Mouse (Mus musculus): ENCODE data around the gene Ubqln4.

Gene Ubqln4

DNA sequence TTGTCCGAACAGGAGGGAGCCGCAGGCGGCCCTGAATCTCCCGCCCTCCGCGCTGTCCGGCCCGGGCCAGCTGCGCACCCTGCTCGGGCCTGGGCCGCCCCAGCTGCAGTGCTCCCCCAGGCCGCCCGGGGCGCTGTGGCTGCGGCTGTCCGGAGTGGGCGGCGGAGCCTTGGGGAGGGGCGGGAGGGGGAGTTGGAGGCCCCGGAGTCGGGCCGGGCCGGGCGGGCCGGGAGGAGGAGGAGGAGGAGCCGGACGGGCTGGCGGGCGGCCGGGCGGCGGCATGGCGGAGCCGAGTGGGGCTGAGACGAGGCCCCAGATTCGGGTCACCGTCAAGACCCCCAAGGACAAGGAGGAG lies at the start of gene Ubqln4:
TSS of gene Ubqln4 (plus strand) at position 234 of the 355 bp plus-strand sequence.
- DNase-seq (ENCODE audit: low read depth, low spot score) = peak; percentile 72

DNA sequence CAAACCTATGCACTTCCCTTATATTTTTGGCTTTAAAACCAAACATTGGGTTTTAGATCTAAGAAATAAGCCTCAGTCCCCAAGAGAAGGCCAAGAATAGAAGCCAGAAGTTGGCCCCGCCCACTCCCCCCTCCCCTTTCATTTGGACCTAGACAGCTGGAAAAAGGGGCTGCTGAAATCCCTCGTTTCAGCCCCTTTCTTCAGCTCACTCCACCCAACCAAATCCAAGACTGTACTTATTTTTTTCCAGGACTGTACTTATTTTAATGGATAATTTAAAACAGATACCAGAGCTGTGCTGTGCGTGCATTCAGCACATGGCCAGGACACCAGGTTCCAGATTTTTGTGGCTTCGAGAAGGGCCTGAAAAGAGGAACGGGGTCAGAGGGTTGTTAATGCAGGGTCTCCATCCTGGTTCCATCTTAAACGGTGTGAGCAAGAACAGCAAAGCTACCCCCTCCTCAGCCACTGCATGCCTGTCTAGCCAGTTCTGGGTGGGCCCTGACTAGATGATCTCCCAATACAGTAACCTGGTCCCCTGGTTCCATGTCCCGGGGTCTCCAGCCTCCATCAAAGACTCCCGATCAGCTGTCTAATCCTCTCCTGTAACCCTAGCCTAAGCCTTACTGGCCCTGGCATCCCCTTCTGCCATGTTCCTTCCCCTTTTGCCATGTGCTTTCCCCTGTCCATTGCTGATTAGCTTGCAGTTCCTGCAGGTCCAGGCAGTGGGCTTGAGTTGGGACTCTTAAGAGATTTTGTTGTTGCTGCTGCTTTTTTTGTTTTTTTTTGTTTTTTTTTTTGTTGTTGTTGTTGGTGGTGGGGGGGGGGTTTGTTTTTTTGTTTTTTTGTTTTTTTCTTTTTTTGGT lies 49.4 kb upstream of the Ubqln4 start:
- DNase-seq (ENCODE audit: low read depth, low spot score) = no peak

DNA sequence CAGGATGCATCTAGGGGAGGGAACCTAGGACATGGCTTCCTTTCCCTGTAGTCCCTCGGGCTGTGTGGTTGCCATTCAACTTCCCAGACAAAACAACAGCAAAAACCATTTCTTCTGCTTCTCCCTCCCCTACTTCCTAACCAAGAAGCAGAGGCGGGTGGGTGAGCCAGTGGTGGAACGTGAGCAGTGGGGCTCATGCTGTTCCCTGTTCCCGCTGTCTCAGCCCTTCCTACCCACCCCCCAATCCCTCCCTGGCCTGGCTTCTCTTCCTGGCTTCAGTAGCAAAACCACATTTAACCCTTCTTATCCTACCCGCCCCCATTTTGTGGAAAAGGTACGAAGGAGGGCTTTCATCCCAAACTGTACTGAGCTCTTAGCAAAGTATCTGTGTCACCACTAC lies 48.5 kb upstream of the Ubqln4 start:
- DNase-seq (ENCODE audit: low read depth, low spot score) = no peak

DNA sequence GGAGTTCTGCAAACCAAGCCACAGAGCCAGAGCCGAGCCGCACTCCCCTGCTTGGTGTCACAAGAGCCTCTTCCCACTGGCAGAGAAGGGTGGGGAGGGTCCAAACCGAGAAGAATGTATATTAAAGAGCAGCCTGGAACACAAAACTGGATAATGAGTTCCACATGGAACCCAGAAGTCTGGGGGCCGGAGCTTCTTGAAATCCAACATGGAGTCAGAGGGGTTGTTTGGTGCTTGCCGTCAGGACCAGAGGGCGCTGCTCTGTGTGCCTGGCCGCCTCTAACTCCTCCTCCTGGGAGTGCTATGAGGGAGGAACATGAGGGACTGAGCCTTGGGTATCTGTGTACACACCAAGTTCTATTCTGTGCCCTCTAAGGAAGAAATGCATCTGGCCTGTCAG lies 47.8 kb upstream of the Ubqln4 start:
- DNase-seq (ENCODE audit: low read depth, low spot score) = no peak

DNA sequence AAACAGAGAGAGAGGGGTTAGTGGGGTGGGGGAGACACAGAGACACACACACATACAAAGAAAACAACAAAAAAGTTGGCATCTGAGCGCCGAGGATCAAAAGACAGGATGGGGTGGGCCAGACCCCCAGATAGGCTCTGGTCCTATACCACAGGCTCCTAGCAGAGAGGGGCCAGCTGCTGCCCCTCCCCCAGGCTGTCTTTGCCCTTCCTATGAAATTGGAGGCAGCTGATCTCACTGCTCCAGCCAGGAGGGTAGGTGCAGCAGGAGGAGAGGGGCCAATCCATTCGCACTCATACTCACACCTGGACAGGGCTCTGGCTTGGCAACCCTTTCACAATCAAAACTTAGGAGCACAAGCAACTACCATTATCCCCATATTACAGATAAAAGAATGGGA lies 44.3 kb upstream of the Ubqln4 start:
- DNase-seq (ENCODE audit: low read depth, low spot score) = no peak

DNA sequence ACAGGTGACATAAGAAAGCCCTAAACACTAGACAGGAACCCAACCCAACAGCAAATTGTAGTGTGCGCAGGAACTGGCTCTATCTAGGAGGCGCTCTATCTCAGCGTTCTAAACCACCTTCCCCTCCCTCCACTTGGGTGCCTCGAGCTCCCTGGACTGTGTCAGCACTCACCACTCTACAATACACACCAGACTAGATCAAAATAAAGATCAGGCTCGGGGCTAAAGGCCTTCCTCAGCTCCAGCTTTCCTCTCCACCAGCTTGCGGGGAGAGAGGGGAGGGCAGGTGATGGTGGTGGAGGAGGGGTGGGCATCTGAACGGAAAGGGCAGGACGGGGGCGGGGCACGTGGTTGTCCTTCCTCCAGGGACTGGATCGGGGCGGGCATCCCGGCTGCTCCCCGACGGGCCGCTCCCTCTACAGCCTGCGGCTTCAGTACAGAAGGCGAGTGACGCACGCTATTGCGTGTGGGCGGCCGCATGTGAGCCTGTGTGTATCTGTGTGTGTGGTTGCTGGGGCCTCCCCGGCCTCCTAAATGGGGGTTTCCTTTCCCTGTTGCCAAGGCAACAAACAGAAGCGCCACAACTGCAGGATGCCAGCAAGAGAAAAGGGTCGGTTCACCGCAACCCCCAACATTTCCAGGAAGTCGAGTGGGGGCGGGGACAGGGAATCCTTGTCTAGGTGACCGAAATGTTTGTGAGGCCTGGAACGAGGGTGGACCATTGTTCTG lies 43.7 kb upstream of the Ubqln4 start, which contains the start of gene Lmna:
TSS of gene Lmna (minus strand) at position 265 of the 729 bp plus-strand sequence.
- no peak for DNase-seq (ENCODE audit: low read depth, low spot score)

DNA sequence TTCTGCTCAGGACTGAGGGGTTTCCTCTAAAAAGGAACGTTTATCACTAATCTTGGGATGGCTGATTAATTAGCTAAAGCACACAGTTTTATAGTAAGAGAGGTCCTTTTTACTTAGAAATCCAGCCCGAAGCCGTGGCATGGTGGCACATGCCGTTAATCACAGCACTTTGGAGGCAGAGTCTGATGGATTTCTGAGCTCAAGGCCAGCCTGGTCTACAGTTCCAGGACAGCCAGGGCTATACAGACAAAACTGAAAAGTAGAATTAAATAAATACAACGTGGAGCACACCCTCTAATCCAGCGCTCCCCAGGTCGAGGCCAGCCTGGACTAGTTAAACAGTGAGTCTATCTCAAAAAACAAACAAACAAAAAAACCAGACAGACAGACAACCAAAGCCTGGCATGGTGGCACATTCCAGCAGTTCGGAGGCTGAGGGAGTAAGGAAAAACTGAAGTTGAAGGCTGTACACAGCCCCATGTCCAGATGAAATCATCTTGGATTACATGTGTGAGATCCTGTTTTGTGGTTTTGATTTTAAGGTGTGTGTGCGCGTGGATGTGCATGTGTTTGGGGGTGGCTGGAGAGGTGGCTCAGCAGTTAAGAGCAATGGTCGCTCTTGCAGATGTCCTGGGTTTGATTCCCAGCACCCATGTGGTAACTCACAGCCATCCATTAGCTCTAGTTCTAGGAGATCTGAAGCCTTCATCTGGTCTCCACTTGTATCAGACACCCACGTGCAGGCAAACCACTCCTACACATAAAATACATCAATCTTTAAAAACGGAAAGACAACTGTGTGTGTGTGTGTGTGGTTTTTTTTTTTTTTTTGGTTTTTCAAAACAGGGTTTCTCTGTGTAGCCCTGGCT lies 42.9 kb upstream of the Ubqln4 start:
- DNase-seq (ENCODE audit: low read depth, low spot score) = no peak

DNA sequence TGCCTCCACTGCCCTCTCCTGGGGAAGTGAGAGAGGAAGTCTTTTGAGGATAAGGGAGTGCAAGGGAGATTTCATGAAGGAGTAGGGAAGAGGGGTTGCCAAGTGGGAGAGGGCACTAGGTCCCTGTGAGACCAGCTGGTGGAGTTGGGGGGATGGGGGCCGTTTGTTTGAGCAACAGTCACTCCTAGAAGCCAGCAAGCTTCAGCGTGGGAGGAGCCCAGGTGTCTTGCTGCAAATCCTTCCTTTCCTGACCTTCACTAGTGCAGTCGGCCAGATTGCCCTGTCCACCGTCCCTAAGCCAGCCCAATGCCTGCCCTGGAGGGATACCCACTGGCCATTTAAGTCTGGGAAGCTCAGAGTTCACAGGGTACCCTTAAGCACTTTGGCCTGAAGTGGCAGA lies 42.0 kb upstream of the Ubqln4 start:
- no peak for DNase-seq (ENCODE audit: low read depth, low spot score)

DNA sequence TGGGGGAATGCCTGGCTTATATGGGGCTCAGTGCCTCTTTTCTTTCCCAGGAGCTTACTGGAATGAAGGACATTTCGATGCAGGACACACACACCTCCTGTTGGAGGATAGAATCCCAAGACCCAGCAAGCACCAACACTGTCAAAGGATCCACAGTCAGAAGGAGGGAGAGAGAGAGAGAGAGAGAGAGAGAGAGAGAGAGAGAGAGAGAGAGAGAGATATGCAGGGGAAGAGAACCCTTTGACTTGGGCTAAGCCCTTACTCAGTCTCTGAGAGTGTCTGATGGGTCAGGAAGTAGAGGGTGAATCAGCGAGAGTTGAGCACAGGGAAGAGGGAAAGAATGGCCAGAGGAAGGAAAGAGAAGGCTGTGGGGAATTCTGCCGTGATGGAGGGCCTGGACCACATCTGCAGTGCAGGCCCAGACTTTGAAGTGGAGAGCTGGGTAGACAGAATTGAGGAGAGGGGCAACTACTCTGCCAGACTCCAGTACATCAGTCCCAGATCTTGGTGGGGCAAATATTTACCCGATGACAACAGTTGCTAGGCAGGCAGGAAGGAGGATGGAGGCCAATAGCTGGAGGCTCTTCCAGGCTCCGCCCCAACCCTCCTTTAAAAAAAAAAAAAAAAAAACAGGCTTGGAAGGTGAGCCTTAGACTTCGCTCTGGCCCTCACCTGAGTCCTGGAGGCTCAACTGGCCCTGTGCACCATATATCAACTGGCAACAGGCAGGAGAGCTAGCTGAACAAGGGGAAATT lies 41.2 kb upstream of the Ubqln4 start:
- DNase-seq (ENCODE audit: low read depth, low spot score) = no peak

DNA sequence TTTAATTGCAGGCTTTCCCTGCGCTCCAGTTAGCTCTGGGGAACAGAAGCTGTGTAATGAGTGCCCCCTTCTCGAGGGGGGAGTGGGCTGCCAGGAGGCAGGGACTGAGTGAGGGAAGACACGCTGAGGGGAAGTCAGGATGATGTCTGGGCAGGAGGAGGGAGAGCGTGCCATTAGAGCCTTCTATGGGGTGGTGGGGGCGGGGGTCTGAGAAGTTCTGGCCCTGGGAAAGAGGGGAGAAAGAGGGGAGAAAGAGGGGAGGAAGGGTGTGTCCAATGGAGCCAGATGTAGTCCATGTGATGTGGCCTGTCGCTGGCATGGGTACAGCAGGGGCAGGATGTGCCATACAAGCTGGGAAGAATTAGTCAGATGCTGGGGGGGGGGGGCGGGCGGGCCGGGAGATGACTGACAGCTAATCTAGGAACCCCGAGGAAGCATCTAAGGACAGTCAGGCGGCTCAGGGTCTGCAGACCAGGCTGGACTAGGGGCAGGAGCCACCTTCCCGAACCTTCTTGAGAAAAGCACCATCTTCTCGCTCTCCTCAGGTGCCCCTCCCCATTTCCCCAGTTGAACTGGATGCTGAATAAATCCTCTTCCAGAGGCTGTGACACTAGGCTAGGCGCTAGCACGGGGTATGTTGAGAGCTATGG lies 40.5 kb upstream of the Ubqln4 start:
- no peak for DNase-seq (ENCODE audit: low read depth, low spot score)

DNA sequence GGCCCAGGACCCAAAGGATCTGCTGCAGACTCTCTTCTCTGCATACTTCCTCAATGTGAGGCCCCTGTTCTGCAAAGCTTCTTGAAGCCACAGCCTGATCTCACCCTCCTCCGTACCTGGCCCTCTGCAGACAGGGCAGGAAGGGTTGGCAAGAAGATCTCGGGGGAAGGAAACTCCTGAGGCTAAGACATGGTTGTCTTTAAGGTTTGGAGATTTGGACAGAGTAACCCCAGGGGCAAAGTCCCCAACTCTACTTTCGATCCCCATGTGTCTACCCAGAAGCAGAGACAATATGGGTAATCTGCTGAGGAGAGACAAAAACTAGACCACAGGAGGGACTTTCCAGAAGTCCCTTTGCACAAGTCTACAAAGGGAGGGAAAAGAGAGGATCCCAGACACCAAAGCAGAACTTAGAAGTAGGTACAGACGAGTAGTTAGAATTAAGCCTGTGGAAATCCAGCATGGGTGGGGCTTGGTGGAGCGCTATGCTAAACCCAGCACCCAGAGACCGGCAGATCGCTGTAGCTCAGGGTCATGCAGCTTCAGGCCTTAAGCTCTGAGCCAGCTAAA lies 39.9 kb upstream of the Ubqln4 start:
- no peak for DNase-seq (ENCODE audit: low read depth, low spot score)

DNA sequence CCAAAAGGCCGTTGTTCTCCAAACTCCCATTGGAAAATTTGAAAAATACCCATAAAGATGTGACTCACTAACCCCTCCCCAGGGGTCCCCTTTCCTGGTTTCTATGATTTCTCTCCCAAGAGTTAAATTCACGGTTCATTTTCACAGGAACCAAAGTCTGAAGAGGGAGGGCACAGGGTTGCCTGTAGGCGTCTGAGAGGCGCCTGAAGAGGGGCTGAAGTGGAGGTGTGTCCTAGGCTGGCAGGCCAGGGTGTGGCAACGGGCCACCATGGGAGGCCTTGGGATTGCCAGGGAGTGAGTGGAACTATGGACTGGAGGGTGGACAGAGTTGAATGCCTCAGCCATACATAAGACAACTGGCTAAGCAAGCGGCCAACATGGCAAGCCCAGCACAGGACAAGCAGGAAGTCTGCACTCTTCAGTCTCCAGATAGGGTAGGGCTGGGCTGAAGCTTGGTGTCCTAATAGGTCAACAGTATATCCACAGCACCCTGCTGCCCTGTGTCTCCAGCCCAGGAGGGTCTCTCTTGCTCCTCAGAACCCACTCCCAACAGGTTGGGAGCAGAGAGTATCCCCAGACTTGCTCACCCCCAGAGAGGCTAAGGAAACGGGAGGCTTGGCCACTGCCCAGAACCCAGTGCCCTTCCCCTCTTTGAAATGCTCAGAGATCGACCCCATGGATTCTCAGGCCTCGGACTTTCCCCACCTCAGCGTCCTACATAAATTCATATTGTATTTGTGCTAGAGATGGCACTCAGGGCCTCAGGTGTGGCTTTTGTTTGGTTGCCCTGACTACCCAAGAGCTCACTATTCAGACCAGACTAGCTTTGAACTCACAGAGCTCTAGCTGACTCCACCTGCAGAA lies 39.1 kb upstream of the Ubqln4 start:
- DNase-seq (ENCODE audit: low read depth, low spot score) = no peak

DNA sequence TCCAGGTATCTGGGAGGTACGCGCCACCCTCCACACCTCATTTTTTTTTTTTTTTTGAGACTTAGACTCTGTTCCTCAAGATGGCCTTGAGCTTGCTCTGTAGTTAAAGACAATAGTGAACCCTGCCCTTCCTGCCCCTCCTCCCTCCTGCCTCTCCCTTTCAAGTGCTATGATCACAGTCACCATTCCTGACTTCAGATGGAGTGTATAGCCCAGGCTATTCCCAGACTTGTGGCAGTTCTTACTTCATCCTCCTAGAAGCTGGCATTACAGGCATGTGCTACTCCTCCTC lies 38.5 kb upstream of the Ubqln4 start:
- DNase-seq (ENCODE audit: low read depth, low spot score) = no peak

DNA sequence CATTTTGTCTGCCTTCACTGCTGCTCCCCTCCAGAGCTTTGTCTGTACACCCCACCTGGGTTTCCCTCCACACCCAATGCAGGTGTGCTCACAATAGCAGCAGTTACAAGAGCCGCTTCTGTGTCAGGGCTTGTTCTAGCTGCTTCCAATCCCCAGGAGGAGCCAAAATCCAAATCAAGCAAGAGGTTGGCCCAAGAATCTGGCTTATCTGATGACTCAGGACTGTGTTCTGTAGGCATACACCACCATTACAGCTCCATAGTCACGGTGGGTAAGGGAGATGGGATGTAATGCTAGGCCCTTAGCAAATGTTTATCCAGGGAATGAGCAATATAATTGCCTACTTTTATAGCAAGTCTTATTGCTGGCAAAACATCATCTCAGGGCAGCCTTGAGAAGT lies 37.2 kb upstream of the Ubqln4 start:
- DNase-seq (ENCODE audit: low read depth, low spot score) = no peak

DNA sequence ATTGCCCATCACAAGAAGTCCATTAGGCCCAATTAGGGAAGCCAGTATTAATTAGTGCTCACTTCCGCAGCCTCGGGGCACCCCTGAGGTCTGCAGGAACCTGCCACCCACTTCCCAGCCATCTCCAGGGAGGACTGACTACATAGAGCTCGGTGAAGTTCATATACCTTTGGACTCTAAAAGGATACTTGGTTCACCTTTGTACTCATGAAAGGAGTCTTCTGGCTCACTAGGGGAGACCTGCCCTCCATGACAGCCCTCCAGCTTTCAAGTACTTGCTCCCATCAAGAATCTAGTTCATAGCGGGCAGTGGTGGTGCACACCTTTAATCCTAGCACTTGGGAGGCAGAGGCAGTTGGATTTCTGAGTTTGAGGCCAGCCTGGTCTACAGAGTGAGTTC lies 35.1 kb upstream of the Ubqln4 start:
- no peak for DNase-seq (ENCODE audit: low read depth, low spot score)

DNA sequence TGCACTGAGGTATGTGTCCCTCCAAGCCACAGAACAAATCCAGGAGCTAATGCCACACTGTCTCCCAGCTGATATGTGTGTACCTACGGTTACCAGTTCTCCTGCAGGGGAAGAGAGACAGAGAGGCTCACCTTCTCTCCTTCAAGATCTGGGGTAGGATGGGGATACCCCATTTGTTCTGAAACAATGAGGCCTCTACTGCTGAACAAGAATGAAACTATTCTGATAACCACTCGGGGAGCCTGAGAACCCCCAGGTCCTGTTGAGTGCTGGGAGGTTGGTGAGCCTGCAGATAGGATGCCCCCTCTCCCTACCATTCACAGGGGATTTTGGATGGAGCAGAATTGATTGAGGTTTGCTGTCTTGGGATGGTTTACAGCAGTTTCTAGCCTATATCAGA lies 33.5 kb upstream of the Ubqln4 start:
- DNase-seq (ENCODE audit: low read depth, low spot score) = no peak

DNA sequence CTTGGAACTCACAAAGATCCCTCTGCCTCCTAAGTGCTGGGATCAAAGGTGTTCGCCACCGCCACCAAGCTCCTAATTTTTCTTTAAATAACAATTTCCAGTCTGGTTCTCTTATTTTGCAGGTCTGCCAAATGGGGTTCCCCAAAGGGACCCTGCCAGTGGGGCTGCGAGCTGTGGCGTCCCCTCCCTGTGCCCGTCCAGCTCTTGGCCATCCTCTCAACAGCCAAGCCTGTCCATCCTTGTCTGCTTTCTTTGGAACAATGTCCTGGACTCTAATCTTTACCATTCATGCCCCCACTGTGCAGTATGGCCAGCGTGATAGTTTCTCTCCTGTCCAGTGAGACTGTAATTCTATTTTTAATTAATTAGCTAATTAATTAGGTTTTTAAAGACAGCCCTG lies 32.4 kb upstream of the Ubqln4 start:
- no peak for DNase-seq (ENCODE audit: low read depth, low spot score)

DNA sequence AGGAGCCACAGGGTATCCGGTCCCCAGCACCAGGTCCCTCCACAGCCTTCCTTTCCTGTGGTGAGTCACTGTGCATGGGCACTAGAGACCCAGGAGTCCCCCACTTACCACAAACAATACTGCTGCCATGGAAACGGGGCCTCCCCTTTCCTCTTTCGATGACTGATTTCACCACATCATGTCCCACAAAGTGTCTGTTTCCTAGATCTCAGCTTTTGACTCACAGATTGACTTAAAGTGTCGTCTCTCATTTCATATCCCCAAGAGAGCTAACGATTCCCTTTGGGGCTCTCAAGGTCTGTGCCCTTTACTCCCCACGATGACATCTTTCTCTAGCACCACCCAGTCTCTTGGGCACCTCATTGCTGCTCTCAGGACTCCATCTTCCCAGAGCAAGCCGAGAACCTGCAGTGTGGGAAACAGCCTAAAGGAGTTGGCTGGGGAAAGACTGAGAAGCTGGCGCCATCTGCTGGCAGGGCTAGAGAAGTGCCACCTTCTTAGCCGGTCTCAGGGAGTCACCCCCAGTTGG lies 31.7 kb upstream of the Ubqln4 start:
- peak; percentile 66 for DNase-seq (ENCODE audit: low read depth, low spot score)

DNA sequence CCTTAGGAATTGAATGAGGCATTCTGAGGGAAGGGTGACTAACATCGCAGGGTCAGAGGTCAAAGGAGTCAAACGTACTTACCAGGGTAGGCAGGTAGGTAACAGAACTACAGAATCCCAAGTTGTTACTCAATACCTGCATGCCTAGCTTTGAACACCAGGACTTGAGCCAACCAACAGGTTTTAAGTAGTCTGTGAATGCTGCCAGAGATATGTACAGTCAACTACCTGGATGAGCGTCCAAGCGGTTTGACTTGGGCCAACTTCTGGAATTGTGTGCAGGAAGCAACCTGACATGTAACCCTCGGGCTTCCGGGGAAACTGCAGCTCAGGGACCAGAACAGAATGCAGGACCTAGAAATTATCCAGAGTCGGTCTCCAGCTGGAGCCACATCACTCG lies 30.5 kb upstream of the Ubqln4 start:
- no peak for DNase-seq (ENCODE audit: low read depth, low spot score)

DNA sequence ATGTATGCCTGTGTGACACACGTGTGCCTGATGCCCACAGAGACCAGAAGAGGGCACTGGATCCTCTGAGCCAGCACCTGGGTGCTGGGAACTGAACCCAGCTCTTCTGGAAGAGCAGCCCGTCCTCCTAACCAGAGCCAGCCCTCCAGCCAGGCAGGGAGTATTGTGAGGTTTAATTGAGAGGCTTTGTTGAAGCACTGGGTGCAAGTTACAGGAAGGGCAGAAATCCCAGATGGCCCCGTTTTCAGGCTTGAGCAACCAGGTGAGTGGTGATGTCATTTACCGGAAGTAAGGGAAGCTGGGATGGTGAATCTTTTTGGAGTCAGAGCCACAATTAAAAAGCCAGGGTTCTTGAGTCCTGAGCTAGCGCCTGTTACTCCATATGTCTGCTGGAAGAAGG lies 28.5 kb upstream of the Ubqln4 start:
- DNase-seq (ENCODE audit: low read depth, low spot score) = no peak

Data from c-Kit-negative CD71-positive TER-119-positive erythroid progenitor cells, embryonic 14.5 days (primary cell).